Mouse (Mus musculus): ENCODE data around the gene Acp7. TPM values are rescaled to one million over a fixed set of nuclear protein-coding genes. Genes with fewer than 3 reads are reported as not detected.

Acp7 gene
- polyA plus RNA-seq, 1 experiment from 2014 or later = not detected

DNA sequence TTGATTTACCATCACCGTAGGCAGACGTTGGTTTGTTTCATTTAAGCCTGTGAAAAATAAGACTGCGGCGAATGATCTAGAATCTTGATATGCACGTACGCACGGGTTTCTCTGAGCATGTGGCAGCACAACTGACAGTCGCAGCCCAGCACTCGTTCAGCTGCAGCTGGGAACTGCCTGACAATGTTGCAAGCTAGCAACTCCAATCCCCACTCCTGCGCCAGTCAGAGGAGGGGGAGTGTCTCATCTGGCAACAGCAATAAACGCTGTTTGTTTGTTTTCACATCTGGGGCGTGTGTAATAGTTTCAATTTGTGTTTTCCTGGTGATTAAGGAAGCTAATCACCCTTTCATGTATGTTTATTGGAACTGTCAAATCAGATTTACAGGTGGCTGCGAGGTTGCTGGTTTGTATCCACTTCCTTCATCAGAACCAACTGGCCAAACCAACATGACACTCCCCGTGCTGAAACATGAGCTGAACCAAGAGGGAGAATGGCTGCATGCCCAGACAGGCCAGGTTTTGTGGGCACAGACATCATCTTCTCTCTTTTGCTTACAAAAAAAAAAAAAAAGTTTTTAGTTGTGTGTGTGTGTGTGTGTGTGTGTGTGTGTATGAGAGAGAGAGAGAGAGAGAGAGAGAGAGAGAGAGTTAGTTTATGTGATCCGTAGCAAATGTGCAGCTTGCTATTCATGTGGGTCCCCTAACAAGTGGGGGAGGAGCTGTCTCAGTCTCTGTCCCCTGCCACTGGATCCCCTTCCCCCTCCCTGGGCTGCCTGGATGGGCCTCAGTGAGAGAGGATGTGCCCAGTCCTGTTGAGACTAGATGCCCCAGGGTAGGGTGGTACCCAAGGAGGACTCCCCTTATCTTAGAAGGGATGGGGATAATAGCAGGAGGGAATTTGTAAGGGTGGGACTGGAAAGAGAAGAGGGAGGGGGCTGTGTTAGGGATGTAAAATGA lies 34.8 kb upstream of the Acp7 start:
- Histone ChIP-seq H3K9me3 (ENCODE audit: control insufficient read depth, low read length) (no peaks in the 10 kb centered on the region), H3K4me3 (ENCODE audit: low read depth, low read length) (no peak overlapping the region), H3K4me2 (peak overlapping the region; percentile 12), H3K27me3 (replicated peaks; ENCODE audit: control insufficient read depth, insufficient read depth, low read length) (peaks cover 9% of the 10 kb centered on the region), H3K27ac (ENCODE audit: low read depth, low read length) (no peak overlapping the region), H3K4me1 (replicated peaks; ENCODE audit: control insufficient read depth, insufficient read depth, low read length) (no peaks in the 10 kb centered on the region), H3K36me3 (ENCODE audit: control insufficient read depth, insufficient read depth, low read length) (no peaks in the 10 kb centered on the region), H3K9ac (ENCODE audit: low read depth, low read length) (no peak overlapping the region)
- no peak for ATAC-seq (replicated peaks; ENCODE audit: low FRiP score)
- no peak for DNase-seq (ENCODE audit: low spot score)
- 22% methylated on average over 15 of the region's 15 CpGs for WGBS

- Histone ChIP-seq H3K9me3 (ENCODE audit: control insufficient read depth, low read length) (no peaks in the 10 kb centered on the region), H3K27ac (ENCODE audit: low read depth, low read length) (no peak overlapping the region), H3K4me1 (replicated peaks; ENCODE audit: control insufficient read depth, insufficient read depth, low read length) (no peaks in the 10 kb centered on the region), H3K4me2 (no peak overlapping the region), H3K36me3 (ENCODE audit: control insufficient read depth, insufficient read depth, low read length) (no peaks in the 10 kb centered on the region), H3K4me3 (ENCODE audit: low read depth, low read length) (no peak overlapping the region), H3K27me3 (replicated peaks; ENCODE audit: control insufficient read depth, insufficient read depth, low read length) (no peaks in the 10 kb centered on the region), H3K9ac (ENCODE audit: low read depth, low read length) (no peak overlapping the region)
- DNase-seq (ENCODE audit: low spot score) = no peak
- ATAC-seq (replicated peaks; ENCODE audit: low FRiP score) = no peak
- WGBS = 67% methylated on average over 4 of the region's 4 CpGs
Observed at GRCm38 (mm10) chr7:28656430-28656829, 25.3 kb upstream of the Acp7 start.

DNA sequence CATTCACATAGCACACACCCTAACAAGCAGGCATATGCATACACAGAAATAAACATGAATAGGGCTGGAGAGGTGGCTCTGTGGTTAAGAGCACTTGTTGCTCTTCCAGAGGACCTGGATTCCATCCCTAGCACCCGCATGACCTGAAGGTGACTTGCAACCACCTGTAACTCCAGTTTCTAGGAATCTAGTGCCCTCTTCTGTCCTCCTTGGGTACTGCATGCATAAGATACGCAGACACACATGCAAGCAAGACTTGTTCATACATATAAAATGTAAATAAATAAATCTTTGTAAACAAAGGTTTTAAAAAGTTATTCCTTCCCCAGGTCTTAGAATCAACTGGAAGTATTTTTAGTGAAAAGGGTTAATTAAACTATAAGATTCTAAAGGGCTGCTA lies 20.0 kb upstream of the Acp7 start:
- H3K27ac ChIP-seq (ENCODE audit: low read depth, low read length) = no peak overlapping the region
- WGBS = 89% methylated on average over 2 of the region's 2 CpGs

DNA sequence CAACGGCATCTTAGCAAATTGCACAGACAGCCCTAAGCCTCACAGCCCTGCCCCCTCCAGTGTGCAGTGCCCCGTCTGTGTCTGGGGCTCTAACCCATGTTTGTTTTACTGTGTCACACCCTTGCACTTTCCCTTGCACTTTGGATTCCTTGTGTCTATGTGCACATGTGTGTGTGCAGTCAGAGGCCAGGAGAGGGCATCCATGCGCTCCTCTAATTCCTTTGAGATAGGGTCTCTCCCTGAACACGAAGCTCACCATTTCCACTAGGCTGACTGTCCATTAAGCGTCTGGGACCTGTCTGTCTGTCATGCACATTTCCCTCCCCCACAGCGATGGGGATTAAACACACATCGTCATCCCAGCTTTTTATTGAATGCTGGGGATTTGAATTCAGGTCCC lies 15.9 kb upstream of the Acp7 start:
- H3K27me3 ChIP-seq (replicated peaks; ENCODE audit: control insufficient read depth, insufficient read depth, low read length) = no peaks in the 10 kb centered on the region
- WGBS = 54% methylated on average over 7 of the region's 7 CpGs
- H3K27ac ChIP-seq (ENCODE audit: low read depth, low read length) = no peak overlapping the region
- H3K4me3 ChIP-seq (ENCODE audit: low read depth, low read length) = no peak overlapping the region
- no peak overlapping the region for H3K4me2 ChIP-seq
- H3K9me3 ChIP-seq (ENCODE audit: control insufficient read depth, low read length) = no peaks in the 10 kb centered on the region
- DNase-seq (ENCODE audit: low spot score) = no peak
- no peak overlapping the region for H3K9ac ChIP-seq (ENCODE audit: low read depth, low read length)
- H3K4me1 ChIP-seq (replicated peaks; ENCODE audit: control insufficient read depth, insufficient read depth, low read length) = no peaks in the 10 kb centered on the region
- H3K36me3 ChIP-seq (ENCODE audit: control insufficient read depth, insufficient read depth, low read length) = no peaks in the 10 kb centered on the region
- no peak for ATAC-seq (replicated peaks; ENCODE audit: low FRiP score)

More for the DNA sequence above, 20.0 kb upstream of the Acp7 start:
- Histone ChIP-seq H3K4me1 (replicated peaks; ENCODE audit: control insufficient read depth, insufficient read depth, low read length) (no peaks in the 10 kb centered on the region), H3K4me3 (ENCODE audit: low read depth, low read length) (no peak overlapping the region), H3K27me3 (replicated peaks; ENCODE audit: control insufficient read depth, insufficient read depth, low read length) (no peaks in the 10 kb centered on the region), H3K9me3 (ENCODE audit: control insufficient read depth, low read length) (no peaks in the 10 kb centered on the region), H3K36me3 (ENCODE audit: control insufficient read depth, insufficient read depth, low read length) (no peaks in the 10 kb centered on the region), H3K9ac (ENCODE audit: low read depth, low read length) (no peak overlapping the region), H3K4me2 (no peak overlapping the region)
- DNase-seq (ENCODE audit: low spot score) = no peak
- ATAC-seq (replicated peaks; ENCODE audit: low FRiP score) = no peak

- ATAC-seq (replicated peaks; ENCODE audit: low FRiP score) = no peak
- no peak for DNase-seq (ENCODE audit: low spot score)
- Histone ChIP-seq H3K9ac (ENCODE audit: low read depth, low read length) (no peak overlapping the region), H3K27ac (ENCODE audit: low read depth, low read length) (no peak overlapping the region), H3K4me1 (replicated peaks; ENCODE audit: control insufficient read depth, insufficient read depth, low read length) (no peaks in the 10 kb centered on the region), H3K4me3 (ENCODE audit: low read depth, low read length) (no peak overlapping the region), H3K9me3 (ENCODE audit: control insufficient read depth, low read length) (no peaks in the 10 kb centered on the region), H3K4me2 (no peak overlapping the region), H3K27me3 (replicated peaks; ENCODE audit: control insufficient read depth, insufficient read depth, low read length) (no peaks in the 10 kb centered on the region), H3K36me3 (ENCODE audit: control insufficient read depth, insufficient read depth, low read length) (no peaks in the 10 kb centered on the region)
- 81% methylated on average over 2 of the region's 2 CpGs for WGBS
Observed at GRCm38 (mm10) chr7:28645947-28646475, 14.9 kb upstream of the Acp7 start.

- Histone ChIP-seq H3K4me3 (ENCODE audit: low read depth, low read length) (no peak overlapping the region), H3K4me2 (no peak overlapping the region), H3K27me3 (replicated peaks; ENCODE audit: control insufficient read depth, insufficient read depth, low read length) (no peaks in the 10 kb centered on the region), H3K27ac (ENCODE audit: low read depth, low read length) (no peak overlapping the region), H3K9ac (ENCODE audit: low read depth, low read length) (no peak overlapping the region), H3K9me3 (ENCODE audit: control insufficient read depth, low read length) (no peaks in the 10 kb centered on the region), H3K4me1 (replicated peaks; ENCODE audit: control insufficient read depth, insufficient read depth, low read length) (no peaks in the 10 kb centered on the region), H3K36me3 (ENCODE audit: control insufficient read depth, insufficient read depth, low read length) (no peaks in the 10 kb centered on the region)
- WGBS = 75% methylated on average over 6 of the region's 6 CpGs
- ATAC-seq (replicated peaks; ENCODE audit: low FRiP score) (no peak), DNase-seq (ENCODE audit: low spot score) (no peak)
Observed at GRCm38 (mm10) chr7:28645366-28645765, 14.2 kb upstream of the Acp7 start.

- Histone ChIP-seq H3K4me2 (no peak overlapping the region), H3K4me3 (ENCODE audit: low read depth, low read length) (no peak overlapping the region), H3K27ac (ENCODE audit: low read depth, low read length) (no peak overlapping the region), H3K9ac (ENCODE audit: low read depth, low read length) (no peak overlapping the region), H3K4me1 (replicated peaks; ENCODE audit: control insufficient read depth, insufficient read depth, low read length) (no peaks in the 10 kb centered on the region), H3K36me3 (ENCODE audit: control insufficient read depth, insufficient read depth, low read length) (no peaks in the 10 kb centered on the region), H3K27me3 (replicated peaks; ENCODE audit: control insufficient read depth, insufficient read depth, low read length) (no peaks in the 10 kb centered on the region), H3K9me3 (ENCODE audit: control insufficient read depth, low read length) (no peaks in the 10 kb centered on the region)
- DNase-seq (ENCODE audit: low spot score) (no peak), ATAC-seq (replicated peaks; ENCODE audit: low FRiP score) (no peak)
- WGBS = 69% methylated on average over 8 of the region's 8 CpGs
Observed at GRCm38 (mm10) chr7:28641546-28641945, 10.4 kb upstream of the Acp7 start.

- Histone ChIP-seq H3K4me3 (ENCODE audit: low read depth, low read length) (no peak overlapping the region), H3K4me2 (no peak overlapping the region), H3K27me3 (replicated peaks; ENCODE audit: control insufficient read depth, insufficient read depth, low read length) (peaks cover 5% of the 10 kb centered on the region; the same call in 1 of the 2 replicates), H3K9ac (ENCODE audit: low read depth, low read length) (no peak overlapping the region), H3K4me1 (replicated peaks; ENCODE audit: control insufficient read depth, insufficient read depth, low read length) (no peaks in the 10 kb centered on the region), H3K36me3 (ENCODE audit: control insufficient read depth, insufficient read depth, low read length) (no peaks in the 10 kb centered on the region), H3K9me3 (ENCODE audit: control insufficient read depth, low read length) (no peaks in the 10 kb centered on the region), H3K27ac (ENCODE audit: low read depth, low read length) (no peak overlapping the region)
- DNase-seq (ENCODE audit: low spot score) (no peak), ATAC-seq (replicated peaks; ENCODE audit: low FRiP score) (no peak)
- 13% methylated on average over 8 of the region's 8 CpGs for whole genome bisulfite sequencing
Observed at GRCm38 (mm10) chr7:28637511-28637910, 6.4 kb upstream of the Acp7 start.

DNA sequence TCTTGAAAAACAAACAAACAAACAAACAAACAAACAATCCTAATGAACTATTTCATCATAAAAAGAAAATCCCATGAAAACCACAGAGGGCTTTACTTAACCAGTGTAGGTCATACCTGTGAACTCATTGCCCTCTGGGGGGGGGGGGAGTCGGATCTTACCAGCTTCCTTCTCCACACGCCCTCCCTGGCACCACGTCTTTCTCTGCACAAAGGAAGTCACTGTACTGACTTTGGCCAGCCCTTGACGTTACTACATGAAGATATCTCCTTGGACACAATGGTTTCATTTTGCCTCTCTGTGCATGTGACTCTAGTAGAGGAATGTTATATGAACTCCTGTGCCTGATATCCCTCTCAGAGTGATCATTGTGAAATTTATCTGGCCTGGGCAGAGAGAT lies 3.0 kb upstream of the Acp7 start:
- H3K27ac ChIP-seq (ENCODE audit: low read depth, low read length) = no peak overlapping the region
- no peak overlapping the region for H3K4me2 ChIP-seq
- ATAC-seq (replicated peaks; ENCODE audit: low FRiP score) (no peak), DNase-seq (ENCODE audit: low spot score) (no peak)
- 55% methylated on average over 4 of the region's 4 CpGs for WGBS
- no peak overlapping the region for H3K4me3 ChIP-seq (ENCODE audit: low read depth, low read length)
- no peaks in the 10 kb centered on the region for H3K4me1 ChIP-seq (replicated peaks; ENCODE audit: control insufficient read depth, insufficient read depth, low read length)
- H3K9me3 ChIP-seq (ENCODE audit: control insufficient read depth, low read length) = no peaks in the 10 kb centered on the region
- H3K36me3 ChIP-seq (ENCODE audit: control insufficient read depth, insufficient read depth, low read length) = no peaks in the 10 kb centered on the region
- H3K9ac ChIP-seq (ENCODE audit: low read depth, low read length) = no peak overlapping the region
- H3K27me3 ChIP-seq (replicated peaks; ENCODE audit: control insufficient read depth, insufficient read depth, low read length) = peaks cover 34% of the 10 kb centered on the region

All from liver, embryonic 11.5 days (tissue).